Mouse (Mus musculus) CD8-positive naive resting alpha-beta T cell, adult 2 months (primary cell): ENCODE data around the gene Mtln.

Experiments
- DNase-seq, 2 experiments: peaks; one replicate each; pipeline ENCODE4 v3.0.0; 2022; ENCODE audit warnings: low read depth in 2 of 2, low spot score in 2 of 2

Gene Mtln

GRCm38 (mm10) chr2:127754113-127754512 lies 38.2 kb downstream of the Mtln start:
- DNase-seq = no peak

DNA sequence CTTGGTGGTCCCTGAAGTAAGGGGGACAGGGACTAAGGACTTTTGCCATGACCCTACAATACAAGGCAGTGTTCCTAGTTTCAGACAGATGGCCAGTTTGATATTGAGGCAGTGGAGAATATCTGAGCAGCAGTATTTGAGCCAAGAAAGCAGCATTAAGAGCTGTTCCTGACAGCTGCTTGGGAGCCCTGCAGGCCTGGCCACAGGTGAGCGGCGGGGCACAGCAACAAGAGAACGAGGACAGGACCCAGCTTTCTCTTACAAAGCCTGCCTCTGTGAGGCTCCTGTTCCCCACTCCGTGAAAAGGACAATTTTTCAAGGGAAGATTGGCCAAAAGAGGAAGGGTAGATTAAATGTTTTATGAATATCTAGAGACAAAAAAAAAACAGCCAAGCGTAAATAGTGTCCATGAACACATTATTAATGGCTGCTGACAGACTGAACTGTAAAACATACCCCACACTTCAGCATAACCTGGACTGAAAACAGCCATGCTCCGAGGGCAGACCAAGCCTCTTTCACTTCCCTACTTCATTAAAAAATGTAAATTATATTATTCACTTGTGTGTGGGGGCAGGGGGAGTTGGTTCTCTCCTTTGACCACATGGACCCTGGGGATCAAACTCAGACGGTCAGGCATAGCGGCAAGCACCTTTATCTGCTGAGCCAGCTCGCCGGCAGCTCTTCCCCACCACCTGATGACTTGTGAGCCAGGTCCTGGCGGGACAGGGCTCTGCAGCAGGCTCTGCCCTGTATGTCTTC lies 40.3 kb downstream of the Mtln start:
- DNase-seq = no peak

GRCm38 (mm10) chr2:127749376-127749775 lies 42.9 kb downstream of the Mtln start:
- no peak for DNase-seq

DNA sequence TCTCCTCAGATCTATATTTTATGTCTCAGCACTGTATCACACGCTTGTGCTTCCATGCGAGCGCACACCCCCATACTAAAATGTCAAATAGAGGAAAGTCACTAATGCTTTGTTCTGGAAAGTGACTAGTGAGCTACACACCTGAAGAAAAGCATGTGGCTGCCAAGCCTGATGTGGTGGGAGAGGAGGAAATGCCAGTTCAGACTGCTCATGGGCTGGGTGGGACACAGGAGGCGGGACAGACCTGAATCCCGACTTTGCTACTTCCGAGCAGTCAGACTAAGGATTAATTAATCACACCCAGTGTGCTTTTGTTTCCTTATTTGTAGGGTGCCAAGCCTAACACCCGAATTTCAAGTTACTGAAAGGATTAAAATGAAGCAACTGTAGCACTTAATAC lies 44.0 kb downstream of the Mtln start:
- no peak for DNase-seq

DNA sequence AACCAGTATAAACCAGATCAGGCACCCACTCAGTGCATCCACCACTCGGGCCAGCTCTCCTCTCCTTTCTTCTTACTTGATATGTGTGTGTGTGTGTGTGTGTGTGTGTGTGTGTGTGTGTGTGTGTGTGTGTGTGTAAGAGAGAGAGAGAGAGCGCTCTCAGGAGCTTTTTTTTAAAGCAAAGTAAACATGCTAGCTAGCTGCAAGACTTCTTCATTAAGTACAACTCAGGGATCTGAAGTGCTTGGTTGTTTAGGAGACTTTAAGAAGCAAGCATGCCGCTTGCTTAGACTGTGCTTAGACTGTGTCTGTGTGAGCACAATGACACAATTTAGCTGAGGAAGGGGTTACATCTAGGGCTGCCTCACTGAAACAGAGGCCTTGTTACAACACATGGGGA lies 49.7 kb downstream of the Mtln start:
- DNase-seq = no peak
